Mouse (Mus musculus): ENCODE results near the gene Mgll. TPM values are rescaled to one million over a fixed set of nuclear protein-coding genes. Genes with fewer than 3 reads are reported as not detected.

Mgll gene
- polyA plus RNA-seq, 1 experiment = 57.9 TPM

- 84% methylated on average over 2 of the region's 2 CpGs for WGBS
- Histone ChIP-seq H3K4me3 (replicated peaks; ENCODE audit: control insufficient read depth, low read depth, low read length) (no peak overlapping the region), H3K27ac (ENCODE audit: control insufficient read depth, insufficient read depth, low read depth, low read length, poor library complexity) (no peak overlapping the region), H3K4me1 (ENCODE audit: control insufficient read depth, insufficient read depth, low read length) (peaks cover 9% of the 10 kb centered on the region)
- TF ChIP-seq CTCF (IDR thresholded peaks at IDR 0.05; ENCODE audit: control insufficient read depth, insufficient read depth, low read length) (no peak), POLR2A (IDR thresholded peaks at IDR 0.05; ENCODE audit: borderline replicate concordance, control insufficient read depth, low read depth, low read length) (no peak)
Measured at GRCm38 (mm10) chr6:88722906-88723305, 1.3 kb upstream of the Mgll start.

DNA sequence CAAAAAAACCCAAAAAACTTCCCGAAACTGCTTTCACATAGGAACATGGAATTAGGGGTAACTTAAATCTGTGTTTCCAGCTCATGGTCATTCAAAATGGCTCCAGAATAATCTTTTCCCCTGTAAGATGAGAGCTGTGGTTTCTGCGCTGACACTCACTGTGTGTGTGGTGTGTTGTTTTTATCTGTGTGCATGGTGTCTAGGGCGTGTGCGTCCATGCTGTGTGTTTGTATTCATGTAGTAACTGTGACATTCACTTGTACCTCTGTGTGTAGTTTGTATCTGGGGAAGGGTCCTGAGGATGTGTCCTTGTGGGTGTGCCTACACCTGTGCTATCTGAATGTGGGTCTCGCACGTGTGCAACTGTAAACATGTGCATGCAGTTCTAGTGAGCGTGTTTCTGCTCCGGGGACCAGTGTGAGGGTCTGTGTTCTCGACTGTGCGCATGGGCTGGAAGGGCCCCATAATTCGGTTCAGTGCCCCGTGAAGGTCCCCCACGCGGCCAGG, 353 bp upstream of the Mgll start:
- TF ChIP-seq CTCF (IDR thresholded peaks at IDR 0.05; ENCODE audit: control insufficient read depth, insufficient read depth, low read length) (peak; percentile 6; the same call in 1 of the 2 replicates), POLR2A (IDR thresholded peaks at IDR 0.05; ENCODE audit: borderline replicate concordance, control insufficient read depth, low read depth, low read length) (no peak)
- peak overlapping the region; percentile 62 for H3K4me3 ChIP-seq (replicated peaks; ENCODE audit: control insufficient read depth, low read depth, low read length)
- peaks cover 9% of the 10 kb centered on the region for H3K4me1 ChIP-seq (ENCODE audit: control insufficient read depth, insufficient read depth, low read length)
- peak overlapping the region; percentile 83 for H3K27ac ChIP-seq (ENCODE audit: control insufficient read depth, insufficient read depth, low read depth, low read length, poor library complexity)
- WGBS = 29% methylated on average over 14 of the region's 14 CpGs

- Histone ChIP-seq H3K4me3 (replicated peaks; ENCODE audit: control insufficient read depth, low read depth, low read length) (peak overlapping the region; percentile 67), H3K4me1 (ENCODE audit: control insufficient read depth, insufficient read depth, low read length) (peaks cover 12% of the 10 kb centered on the region), H3K27ac (ENCODE audit: control insufficient read depth, insufficient read depth, low read depth, low read length, poor library complexity) (peak overlapping the region; percentile 77)
- TF ChIP-seq CTCF (IDR thresholded peaks at IDR 0.05; ENCODE audit: control insufficient read depth, insufficient read depth, low read length) = peak; percentile 14; the same call in 1 of the 2 replicates
- TF ChIP-seq POLR2A (IDR thresholded peaks at IDR 0.05; ENCODE audit: borderline replicate concordance, control insufficient read depth, low read depth, low read length) = peak; percentile 43
- WGBS = 54% methylated on average over 7 of the region's 7 CpGs
Measured at GRCm38 (mm10) chr6:88725590-88725989, 1.4 kb downstream of the Mgll start.

DNA sequence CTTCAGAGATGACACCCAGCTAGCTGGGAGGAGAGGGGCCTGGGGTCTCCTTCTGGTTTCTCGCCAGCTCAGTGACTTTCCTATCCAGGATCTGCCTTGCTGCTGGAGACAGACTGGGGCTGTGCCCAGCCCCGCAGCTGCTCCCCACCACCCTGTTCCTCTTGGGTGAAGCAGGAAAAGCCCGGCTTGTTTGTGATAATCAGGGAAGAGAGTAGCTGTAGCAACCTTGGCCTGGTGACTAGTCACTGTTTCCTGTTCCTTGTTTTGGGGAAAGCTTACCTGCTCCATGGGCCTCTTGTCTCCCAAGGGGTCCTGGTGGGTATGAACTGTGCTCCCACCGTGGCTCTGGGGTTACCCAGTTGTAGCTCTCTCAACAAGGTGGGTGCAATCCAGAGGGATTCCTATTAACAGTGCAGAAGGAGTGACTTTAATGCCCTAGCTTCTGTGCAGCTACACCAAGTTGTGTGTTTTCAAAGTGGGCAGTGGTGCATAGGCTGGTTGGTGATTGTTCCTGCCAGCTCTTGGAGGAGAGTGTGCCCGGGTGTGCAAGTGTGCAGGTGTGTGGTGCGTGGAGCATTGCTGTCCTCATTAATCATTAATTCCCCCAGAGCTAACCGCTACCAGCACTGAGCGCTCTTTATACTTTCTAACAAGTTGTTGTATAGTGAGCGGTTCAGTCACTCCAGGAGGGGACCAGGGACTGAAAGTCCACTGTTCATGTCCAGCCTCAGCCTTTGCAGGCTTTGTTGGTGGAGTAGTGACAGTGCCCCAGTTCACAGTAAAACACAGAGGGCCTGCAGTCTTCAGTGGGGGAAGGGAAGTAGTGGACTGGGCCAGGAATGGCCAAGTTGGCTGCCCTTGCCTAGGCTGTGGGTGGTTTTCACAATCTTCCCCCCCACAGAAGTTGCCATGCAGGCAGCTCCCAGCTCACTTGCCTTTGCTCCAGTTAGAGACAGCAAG, 2.3 kb downstream of the Mgll start:
- WGBS = 61% methylated on average over 9 of the region's 9 CpGs
- TF ChIP-seq CTCF (IDR thresholded peaks at IDR 0.05; ENCODE audit: control insufficient read depth, insufficient read depth, low read length) = no peak
- no peak for TF ChIP-seq POLR2A (IDR thresholded peaks at IDR 0.05; ENCODE audit: borderline replicate concordance, control insufficient read depth, low read depth, low read length)
- Histone ChIP-seq H3K4me3 (replicated peaks; ENCODE audit: control insufficient read depth, low read depth, low read length) (peak overlapping the region; percentile 52), H3K4me1 (ENCODE audit: control insufficient read depth, insufficient read depth, low read length) (peaks cover 17% of the 10 kb centered on the region), H3K27ac (ENCODE audit: control insufficient read depth, insufficient read depth, low read depth, low read length, poor library complexity) (peak overlapping the region; percentile 75)

GRCm38 (mm10) chr6:88727490-88727889, 3.3 kb downstream of the Mgll start:
- TF ChIP-seq CTCF (IDR thresholded peaks at IDR 0.05; ENCODE audit: control insufficient read depth, insufficient read depth, low read length) (no peak), POLR2A (IDR thresholded peaks at IDR 0.05; ENCODE audit: borderline replicate concordance, control insufficient read depth, low read depth, low read length) (no peak)
- H3K27ac ChIP-seq (ENCODE audit: control insufficient read depth, insufficient read depth, low read depth, low read length, poor library complexity) = no peak overlapping the region

GRCm38 (mm10) chr6:88728054-88728453, 3.8 kb downstream of the Mgll start:
- 92% methylated on average over 7 of the region's 7 CpGs for WGBS
- Histone ChIP-seq H3K27ac (ENCODE audit: control insufficient read depth, insufficient read depth, low read depth, low read length, poor library complexity) (no peak overlapping the region), H3K4me3 (replicated peaks; ENCODE audit: control insufficient read depth, low read depth, low read length) (no peak overlapping the region), H3K4me1 (ENCODE audit: control insufficient read depth, insufficient read depth, low read length) (peaks cover 24% of the 10 kb centered on the region)
- TF ChIP-seq POLR2A (IDR thresholded peaks at IDR 0.05; ENCODE audit: borderline replicate concordance, control insufficient read depth, low read depth, low read length) (no peak), CTCF (IDR thresholded peaks at IDR 0.05; ENCODE audit: control insufficient read depth, insufficient read depth, low read length) (no peak)

More at GRCm38 (mm10) chr6:88727490-88727889, 3.3 kb downstream of the Mgll start:
- no peak overlapping the region for H3K4me3 ChIP-seq (replicated peaks; ENCODE audit: control insufficient read depth, low read depth, low read length)
- peaks cover 24% of the 10 kb centered on the region for H3K4me1 ChIP-seq (ENCODE audit: control insufficient read depth, insufficient read depth, low read length)
- WGBS = 78% methylated on average over 5 of the region's 5 CpGs

DNA sequence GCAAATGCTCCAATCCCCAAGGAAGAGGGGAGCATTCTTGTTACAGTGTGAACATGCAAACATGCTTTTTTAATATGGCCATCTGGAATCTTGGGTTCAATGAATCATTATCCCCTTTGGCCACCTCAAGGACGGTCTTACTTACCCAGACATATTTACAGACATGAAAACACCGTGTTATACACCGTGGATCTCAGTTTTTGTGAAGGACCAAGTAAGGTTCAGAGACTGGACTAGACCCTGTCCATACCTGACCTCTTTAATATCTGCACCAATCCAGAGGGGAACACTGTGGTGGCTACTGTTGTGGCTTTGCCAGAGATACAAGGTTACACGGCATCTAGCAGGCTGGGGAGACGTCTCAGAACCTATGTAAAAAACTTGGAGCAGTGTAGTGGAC, 4.3 kb downstream of the Mgll start:
- 90% methylated on average over 5 of the region's 5 CpGs for WGBS
- Histone ChIP-seq H3K27ac (ENCODE audit: control insufficient read depth, insufficient read depth, low read depth, low read length, poor library complexity) (no peak overlapping the region), H3K4me3 (replicated peaks; ENCODE audit: control insufficient read depth, low read depth, low read length) (no peak overlapping the region), H3K4me1 (ENCODE audit: control insufficient read depth, insufficient read depth, low read length) (peaks cover 24% of the 10 kb centered on the region)
- TF ChIP-seq CTCF (IDR thresholded peaks at IDR 0.05; ENCODE audit: control insufficient read depth, insufficient read depth, low read length) (no peak), POLR2A (IDR thresholded peaks at IDR 0.05; ENCODE audit: borderline replicate concordance, control insufficient read depth, low read depth, low read length) (no peak)

DNA sequence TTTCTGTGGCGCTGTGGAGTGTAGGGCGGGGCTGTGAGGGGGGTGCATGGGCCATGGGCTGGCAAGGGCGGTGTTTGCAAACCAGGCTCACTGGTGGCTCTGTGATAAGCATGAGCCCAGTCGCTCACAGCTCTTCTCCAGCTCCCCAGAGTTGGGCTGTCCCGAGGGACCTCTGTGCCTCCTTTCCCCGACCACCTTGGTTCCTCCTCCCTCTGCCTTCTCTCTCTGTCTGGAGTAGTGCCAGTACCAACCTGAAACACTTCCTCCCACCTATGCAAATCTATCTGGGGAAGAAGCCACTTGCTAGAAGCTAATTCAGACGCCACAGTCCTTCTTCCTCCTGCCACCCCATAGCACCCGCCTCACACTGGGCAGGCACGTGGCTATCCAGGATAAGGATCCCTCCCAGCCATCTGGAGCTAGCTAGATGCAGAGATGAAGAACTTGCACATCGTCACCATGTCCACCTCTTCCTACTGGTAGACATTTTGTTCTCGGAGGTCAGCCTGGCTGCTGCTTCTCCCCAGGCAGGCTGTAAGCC, 7.1 kb downstream of the Mgll start:
- WGBS = 30% methylated on average over 11 of the region's 11 CpGs
- H3K4me1 ChIP-seq (ENCODE audit: control insufficient read depth, insufficient read depth, low read length) = peaks cover 22% of the 10 kb centered on the region
- TF ChIP-seq CTCF (IDR thresholded peaks at IDR 0.05; ENCODE audit: control insufficient read depth, insufficient read depth, low read length) (no peak), POLR2A (IDR thresholded peaks at IDR 0.05; ENCODE audit: borderline replicate concordance, control insufficient read depth, low read depth, low read length) (peak; percentile 57; the same call in 1 of the 2 replicates)
- no peak overlapping the region for H3K4me3 ChIP-seq (replicated peaks; ENCODE audit: control insufficient read depth, low read depth, low read length)
- H3K27ac ChIP-seq (ENCODE audit: control insufficient read depth, insufficient read depth, low read depth, low read length, poor library complexity) = peak overlapping the region; percentile 85
